Mouse (Mus musculus): Measurements from ENCODE around the gene Rbfox3. TPM values are rescaled to one million over a fixed set of nuclear protein-coding genes. Genes with fewer than 3 reads are reported as not detected.

The Rbfox3 gene
- total RNA-seq, 2 experiments from 2014 or later, result 0.13 to 0.20 TPM

GRCm38 (mm10) chr11:118886269-118886965 lies 25.0 kb downstream of the Rbfox3 start:
- DNase-seq, result no peak
- no peak overlapping the region for H3K27ac ChIP-seq
- TF ChIP-seq CTCF (IDR thresholded peaks at IDR 0.05), result no peak
- H3K4me3 ChIP-seq, result no peak overlapping the region
- intact Hi-C loops (cut with DNase I), result no loop called here

DNA sequence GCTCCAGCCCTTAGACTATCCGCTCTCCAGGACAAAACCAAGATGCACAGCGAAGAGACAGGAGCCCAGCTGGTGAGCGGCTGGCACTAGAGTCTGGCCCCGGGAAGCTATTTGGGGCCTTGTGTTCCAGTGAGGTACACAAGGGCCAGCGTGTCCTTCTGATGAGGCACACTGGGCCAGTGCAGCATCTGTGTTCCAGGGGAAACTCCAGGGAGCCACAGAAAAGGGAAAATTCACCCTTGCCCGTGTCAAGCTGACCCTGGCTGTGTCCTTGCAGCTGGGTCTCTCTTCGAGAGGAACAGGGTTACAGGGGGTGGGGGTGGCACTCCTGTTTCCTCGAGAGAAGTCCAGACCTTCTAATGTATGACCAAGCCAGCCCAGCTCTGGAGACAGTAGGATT lies 25.8 kb downstream of the Rbfox3 start:
- DNase-seq, result no peak
- Histone ChIP-seq H3K27ac (no peak overlapping the region), H3K4me3 (no peak overlapping the region)
- intact Hi-C loops (cut with DNase I), result no loop called here
- no peak for TF ChIP-seq CTCF (IDR thresholded peaks at IDR 0.05)

GRCm38 (mm10) chr11:118885135-118885534 lies 26.3 kb downstream of the Rbfox3 start:
- TF ChIP-seq CTCF (IDR thresholded peaks at IDR 0.05), result no peak
- no peak for DNase-seq
- intact Hi-C loops (cut with DNase I), result no loop called here
- Histone ChIP-seq H3K4me3 (no peak overlapping the region), H3K27ac (no peak overlapping the region)

DNA sequence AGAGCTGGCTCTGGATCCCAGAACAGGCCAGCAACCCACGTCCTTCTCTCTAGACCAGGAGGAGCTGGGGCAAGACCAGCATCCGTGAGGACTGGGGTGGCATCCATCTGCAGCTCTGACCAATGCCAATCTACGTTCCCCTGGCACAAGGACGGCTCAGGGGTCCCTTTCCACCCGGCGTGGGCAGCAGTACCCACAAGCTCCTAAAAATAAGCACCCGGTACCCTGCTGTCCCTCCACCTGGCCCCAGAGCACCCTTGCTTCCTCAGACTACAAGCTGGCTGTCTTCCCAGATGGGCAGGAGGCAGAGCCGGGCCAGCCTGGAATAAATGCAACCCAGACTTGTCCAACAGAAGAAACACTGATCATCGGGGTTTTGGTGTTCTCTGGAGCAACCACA lies 28.3 kb downstream of the Rbfox3 start:
- no peak for DNase-seq

DNA sequence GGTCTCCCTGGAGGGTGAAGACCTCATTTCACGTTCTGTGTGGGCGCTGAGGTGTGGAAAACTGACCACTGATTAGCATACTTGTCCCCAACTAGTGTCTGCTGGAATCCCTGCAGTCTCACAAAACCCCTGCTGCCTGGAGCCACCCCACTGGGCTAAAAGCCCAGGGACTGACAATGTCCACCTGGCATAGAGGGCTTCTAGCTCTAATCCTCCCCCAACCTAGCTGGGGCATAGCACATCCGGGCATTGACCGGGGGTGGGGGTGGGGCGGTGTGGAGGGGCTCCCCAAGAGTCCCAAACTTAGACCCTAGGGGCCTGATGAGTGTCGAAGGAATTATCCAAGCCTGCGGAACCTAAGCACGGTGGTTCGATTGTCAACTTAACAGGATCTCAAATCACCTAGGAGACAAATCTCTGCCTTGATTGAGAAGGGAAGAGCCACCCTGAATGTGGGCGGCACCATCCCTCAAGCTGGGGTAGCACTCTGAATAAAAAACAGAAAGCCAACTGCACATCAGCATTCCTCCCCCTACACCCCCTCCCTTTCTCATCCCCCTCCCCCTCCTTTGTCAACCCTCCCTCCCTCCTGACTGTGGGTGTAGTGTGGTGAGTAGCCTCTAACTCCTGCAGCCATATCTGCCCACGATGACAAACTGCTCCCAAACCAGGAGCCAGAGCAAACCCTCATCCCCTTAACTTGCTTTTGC lies 29.5 kb downstream of the Rbfox3 start:
- intact Hi-C loops (cut with DNase I), result no loop called here
- Histone ChIP-seq H3K4me3 (no peak overlapping the region), H3K27ac (no peak overlapping the region)
- no peak for DNase-seq
- no peak for TF ChIP-seq CTCF (IDR thresholded peaks at IDR 0.05)

More for the DNA sequence above, 28.3 kb downstream of the Rbfox3 start:
- Histone ChIP-seq H3K27ac (no peak overlapping the region), H3K4me3 (no peak overlapping the region)
- intact Hi-C loops (cut with DNase I), result no loop called here
- no peak for TF ChIP-seq CTCF (IDR thresholded peaks at IDR 0.05)

GRCm38 (mm10) chr11:118879466-118880150 lies 31.8 kb downstream of the Rbfox3 start:
- Histone ChIP-seq H3K27ac (no peak overlapping the region), H3K4me3 (no peak overlapping the region)
- TF ChIP-seq CTCF (IDR thresholded peaks at IDR 0.05), result no peak
- intact Hi-C loops (cut with DNase I), result no loop called here
- no peak for DNase-seq

- no peak for DNase-seq
- intact Hi-C loops (cut with DNase I), result no loop called here
- TF ChIP-seq CTCF (IDR thresholded peaks at IDR 0.05), result no peak
- no peak overlapping the region for H3K27ac ChIP-seq
- H3K4me3 ChIP-seq, result no peak overlapping the region
These were observed 32.7 kb downstream of the Rbfox3 start for GRCm38 (mm10) chr11:118878605-118879245.

GRCm38 (mm10) chr11:118875243-118875897 lies 36.0 kb downstream of the Rbfox3 start:
- no peak for DNase-seq
- no peak for TF ChIP-seq CTCF (IDR thresholded peaks at IDR 0.05)
- intact Hi-C loops (cut with DNase I), result no loop called here
- Histone ChIP-seq H3K4me3 (no peak overlapping the region), H3K27ac (no peak overlapping the region)

GRCm38 (mm10) chr11:118874487-118875095 lies 36.8 kb downstream of the Rbfox3 start:
- no peak overlapping the region for H3K4me3 ChIP-seq
- no peak for DNase-seq
- no peak overlapping the region for H3K27ac ChIP-seq
- no peak for TF ChIP-seq CTCF (IDR thresholded peaks at IDR 0.05)
- intact Hi-C loops (cut with DNase I), result no loop called here

DNA sequence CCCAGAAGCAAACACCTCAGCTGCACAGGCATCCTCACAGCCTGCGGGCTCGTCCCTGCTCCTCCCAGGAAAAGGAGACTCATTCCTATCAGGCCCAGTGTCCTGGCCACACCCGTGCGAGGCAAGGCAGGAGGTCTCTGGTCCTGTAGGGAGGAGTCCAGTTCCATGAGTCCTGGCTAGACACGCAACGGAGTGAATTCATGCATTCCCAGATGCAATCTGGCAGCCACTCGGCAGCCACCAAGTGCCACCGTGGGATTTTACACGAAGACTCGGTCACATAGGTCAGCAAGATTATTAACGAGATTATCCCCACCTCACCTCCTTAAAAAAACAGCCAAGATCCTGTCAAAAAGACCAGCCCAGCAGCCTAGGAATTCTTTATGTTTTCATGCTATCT lies 37.4 kb downstream of the Rbfox3 start:
- no peak for DNase-seq
- Histone ChIP-seq H3K4me3 (no peak overlapping the region), H3K27ac (no peak overlapping the region)
- TF ChIP-seq CTCF (IDR thresholded peaks at IDR 0.05), result no peak
- intact Hi-C loops (cut with DNase I), result no loop called here

- no peak for DNase-seq
- Histone ChIP-seq H3K27ac (no peak overlapping the region), H3K4me3 (no peak overlapping the region)
- intact Hi-C loops (cut with DNase I), result no loop called here
- TF ChIP-seq CTCF (IDR thresholded peaks at IDR 0.05), result no peak
These were observed 39.9 kb downstream of the Rbfox3 start for GRCm38 (mm10) chr11:118871527-118871926.

GRCm38 (mm10) chr11:118863360-118863759 lies 48.0 kb downstream of the Rbfox3 start:
- intact Hi-C loops (cut with DNase I), result no loop called here

More at GRCm38 (mm10) chr11:118863360-118863759, 48.0 kb downstream of the Rbfox3 start:
- H3K4me3 ChIP-seq, result no peak overlapping the region
- no peak overlapping the region for H3K27ac ChIP-seq
- DNase-seq, result no peak
- TF ChIP-seq CTCF (IDR thresholded peaks at IDR 0.05), result no peak
